Mouse (Mus musculus) layer of hippocampus, postnatal 36 days (tissue): ENCODE data around the gene Rab42. TPM values are rescaled to one million over a fixed set of nuclear protein-coding genes. Genes with fewer than 3 reads are reported as not detected.
A peak's percentile ranks its signal among the peaks of the same experiment; 100 is the strongest.

Experiments used
- DNase-seq, 2 experiments: peaks; one replicate each; pipeline ENCODE4 v3.0.0; 2022
- total RNA-seq, 2 experiments: library from RNA; stranded (reverse); gene quantifications; 2 replicates each; pipeline ENCODE4 v1.2.3; 2021

The Rab42 gene
- total RNA-seq = 1 to 10 TPM; 1.2 to 2.6 TPM

GRCm38 (mm10) chr4:132302939-132303479, at the start of gene Rab42:
Rab42 (minus strand) TSS chr4:132303385.
- peak; percentile 36 to 38 for DNase-seq

- no peak for DNase-seq
Observed at GRCm38 (mm10) chr4:132352739-132353138, 49.6 kb upstream of the Rab42 start.

GRCm38 (mm10) chr4:132351401-132351800, 48.2 kb upstream of the Rab42 start:
- no peak for DNase-seq

GRCm38 (mm10) chr4:132350854-132351253, 47.7 kb upstream of the Rab42 start:
- DNase-seq = no peak

GRCm38 (mm10) chr4:132350123-132350740, 47.0 kb upstream of the Rab42 start:
- no peak for DNase-seq

- DNase-seq = no peak
Observed at GRCm38 (mm10) chr4:132349495-132350122, 46.4 kb upstream of the Rab42 start.

- DNase-seq = no peak
Observed at GRCm38 (mm10) chr4:132346661-132347060, 43.5 kb upstream of the Rab42 start.

GRCm38 (mm10) chr4:132346261-132346660, 43.1 kb upstream of the Rab42 start:
- no peak for DNase-seq

- no peak for DNase-seq
Observed at GRCm38 (mm10) chr4:132345843-132346212, 42.6 kb upstream of the Rab42 start.

GRCm38 (mm10) chr4:132345135-132345842, 42.1 kb upstream of the Rab42 start:
- peak; percentile 90 to 92 for DNase-seq

- no peak for DNase-seq
Observed at GRCm38 (mm10) chr4:132344403-132345134, 41.4 kb upstream of the Rab42 start.

GRCm38 (mm10) chr4:132341451-132341850, 38.3 kb upstream of the Rab42 start:
- DNase-seq = no peak

- peak; percentile 23 to 32 for DNase-seq
Observed at GRCm38 (mm10) chr4:132338943-132339342, 35.8 kb upstream of the Rab42 start.

- DNase-seq = no peak
Observed at GRCm38 (mm10) chr4:132332880-132333279, 29.7 kb upstream of the Rab42 start.

- DNase-seq = no peak
Observed at GRCm38 (mm10) chr4:132331960-132332359, 28.8 kb upstream of the Rab42 start.

GRCm38 (mm10) chr4:132329835-132330354, 26.7 kb upstream of the Rab42 start:
- no peak for DNase-seq

GRCm38 (mm10) chr4:132329115-132329834, 26.1 kb upstream of the Rab42 start, which contains the start of gene Trnau1ap:
Trnau1ap (minus strand) TSS chr4:132329538.
- peak; percentile 75 to 79 for DNase-seq

- DNase-seq = no peak
Observed at GRCm38 (mm10) chr4:132328391-132328982, 25.3 kb upstream of the Rab42 start.

GRCm38 (mm10) chr4:132326481-132326880, 23.3 kb upstream of the Rab42 start:
- no peak for DNase-seq

- DNase-seq = no peak
Observed at GRCm38 (mm10) chr4:132315711-132316110, 12.5 kb upstream of the Rab42 start.

- no peak for DNase-seq
Observed at GRCm38 (mm10) chr4:132312627-132313026, 9.4 kb upstream of the Rab42 start.
